Mouse (Mus musculus): ENCODE measurements around the gene Gm30191. TPM values are rescaled to one million over a fixed set of nuclear protein-coding genes. Genes with fewer than 3 reads are reported as not detected.
A peak's percentile ranks its signal among the peaks of the same experiment; 100 is the strongest.
"Not testable (repeated sequence)": the region's sequence is repeated elsewhere in the genome, so short reads cannot be mapped to it uniquely, and the experiment has no call there.

Gm30191 gene
- polyA plus RNA-seq, 2 experiments = not detected

GRCm38 (mm10) chr4:134293061-134293691, 46.4 kb downstream of the Gm30191 start:
- 56% methylated on average over 18 of the region's 18 CpGs for WGBS (ENCODE audit: insufficient replicate concordance)
- no peak for ATAC-seq (ENCODE audit: insufficient read depth)
- Histone ChIP-seq H3K9me3 (ENCODE audit: control insufficient read depth, low read length) (no peaks in the 10 kb centered on the region), H3K27ac (no peak overlapping the region), H3K27me3 (ENCODE audit: control insufficient read depth, insufficient read depth, low read length) (no peaks in the 10 kb centered on the region), H3K4me3 (ENCODE audit: insufficient read depth in 1 of 2, low read depth in 2 of 2, low read length in 2 of 2) (no peak overlapping the region), H3K4me2 (ENCODE audit: low read depth) (no peak overlapping the region), H3K9ac (replicated peaks) (no peak overlapping the region), H3K36me3 (replicated peaks; ENCODE audit: control insufficient read depth, insufficient read depth, low read depth) (no peaks in the 10 kb centered on the region), H3K4me1 (replicated peaks; ENCODE audit: control insufficient read depth in 2 of 2, insufficient read depth in 2 of 2, low read length in 1 of 2) (peaks cover 4 to 8% of the 10 kb centered on the region in 2 experiments)
- no peak for DNase-seq (ENCODE audit: low read depth in 3 of 3, low spot score in 3 of 3)
- no peak for TF ChIP-seq CTCF (IDR thresholded peaks at IDR 0.05; ENCODE audit: low read depth)
- TF ChIP-seq EP300 (IDR thresholded peaks at IDR 0.05; ENCODE audit: low read depth) = no peak

- no peak overlapping the region for H3K9ac ChIP-seq (replicated peaks)
- H3K9me3 ChIP-seq (ENCODE audit: control insufficient read depth, low read length) = no peaks in the 10 kb centered on the region
- H3K4me2 ChIP-seq (ENCODE audit: low read depth) = no peak overlapping the region
- TF ChIP-seq CTCF (IDR thresholded peaks at IDR 0.05; ENCODE audit: low read depth) (no peak), EP300 (IDR thresholded peaks at IDR 0.05; ENCODE audit: low read depth) (no peak)
- no peak overlapping the region for H3K27ac ChIP-seq
- 40% methylated on average over 9 of the region's 9 CpGs for WGBS (ENCODE audit: insufficient replicate concordance)
- no peaks in the 10 kb centered on the region for H3K27me3 ChIP-seq (ENCODE audit: control insufficient read depth, insufficient read depth, low read length)
- ATAC-seq (ENCODE audit: insufficient read depth) (no peak), DNase-seq (ENCODE audit: low read depth in 3 of 3, low spot score in 3 of 3) (no peak)
- H3K4me1 ChIP-seq (replicated peaks; ENCODE audit: control insufficient read depth in 2 of 2, insufficient read depth in 2 of 2, low read length in 1 of 2) = peaks cover 0 to 2% of the 10 kb centered on the region in 2 experiments; a peak in 1 of 4 replicates
- no peaks in the 10 kb centered on the region for H3K36me3 ChIP-seq (replicated peaks; ENCODE audit: control insufficient read depth, insufficient read depth, low read depth)
- no peak overlapping the region for H3K4me3 ChIP-seq (ENCODE audit: insufficient read depth in 1 of 2, low read depth in 2 of 2, low read length in 2 of 2)
These were observed 47.0 kb downstream of the Gm30191 start for GRCm38 (mm10) chr4:134293692-134294163.

GRCm38 (mm10) chr4:134296096-134296495, 49.4 kb downstream of the Gm30191 start:
- not testable (repeated sequence) for H3K27me3 ChIP-seq (ENCODE audit: control insufficient read depth, insufficient read depth, low read length); H3K4me2 ChIP-seq (ENCODE audit: low read depth); H3K9me3 ChIP-seq (ENCODE audit: control insufficient read depth, low read length); H3K9ac ChIP-seq (replicated peaks); DNase-seq (ENCODE audit: low read depth in 3 of 3, low spot score in 3 of 3); H3K36me3 ChIP-seq (replicated peaks; ENCODE audit: control insufficient read depth, insufficient read depth, low read depth); ATAC-seq (ENCODE audit: insufficient read depth); H3K27ac ChIP-seq; H3K4me1 ChIP-seq (replicated peaks; ENCODE audit: control insufficient read depth in 2 of 2, insufficient read depth in 2 of 2, low read length in 1 of 2); H3K4me3 ChIP-seq (ENCODE audit: insufficient read depth in 1 of 2, low read depth in 2 of 2, low read length in 2 of 2)
- WGBS (ENCODE audit: insufficient replicate concordance) = 64% methylated on average over 4 of the region's 4 CpGs

DNA sequence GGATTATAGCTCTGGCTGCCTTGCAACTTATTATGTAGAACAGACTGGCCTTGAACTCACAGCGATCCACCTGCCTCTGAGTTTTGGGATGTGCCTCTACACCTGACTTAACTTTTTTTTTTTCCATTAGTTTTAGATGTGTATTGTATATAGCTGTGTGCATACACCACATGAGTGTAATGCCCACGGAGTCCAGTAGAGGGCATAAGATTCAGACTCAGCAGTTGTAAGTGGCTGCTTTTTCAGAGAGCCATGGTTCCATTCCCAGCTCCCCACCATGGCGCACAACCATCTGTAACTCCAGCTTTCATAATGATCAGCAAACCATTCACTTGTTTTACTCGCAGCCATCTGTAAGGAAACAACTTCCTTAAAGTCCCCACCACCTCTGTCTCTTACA, 49.8 kb downstream of the Gm30191 start:
- WGBS (ENCODE audit: insufficient replicate concordance) = 73% methylated on average over 4 of the region's 4 CpGs
- no peaks in the 10 kb centered on the region for H3K36me3 ChIP-seq (replicated peaks; ENCODE audit: control insufficient read depth, insufficient read depth, low read depth)
- DNase-seq (ENCODE audit: low read depth in 3 of 3, low spot score in 3 of 3) (no peak), ATAC-seq (ENCODE audit: insufficient read depth) (no peak)
- no peak overlapping the region for H3K9ac ChIP-seq (replicated peaks)
- H3K9me3 ChIP-seq (ENCODE audit: control insufficient read depth, low read length) = no peaks in the 10 kb centered on the region
- H3K4me2 ChIP-seq (ENCODE audit: low read depth) = no peak overlapping the region
- H3K4me3 ChIP-seq (ENCODE audit: insufficient read depth in 1 of 2, low read depth in 2 of 2, low read length in 2 of 2) = no peak overlapping the region
- peak; percentile 20; the same call in 1 of the 2 replicates for TF ChIP-seq CTCF (IDR thresholded peaks at IDR 0.05; ENCODE audit: low read depth)
- TF ChIP-seq EP300 (IDR thresholded peaks at IDR 0.05; ENCODE audit: low read depth) = no peak
- no peak overlapping the region for H3K27ac ChIP-seq
- H3K27me3 ChIP-seq (ENCODE audit: control insufficient read depth, insufficient read depth, low read length) = no peaks in the 10 kb centered on the region
- H3K4me1 ChIP-seq (replicated peaks; ENCODE audit: control insufficient read depth in 2 of 2, insufficient read depth in 2 of 2, low read length in 1 of 2) = no peaks in the 10 kb centered on the region

DNA sequence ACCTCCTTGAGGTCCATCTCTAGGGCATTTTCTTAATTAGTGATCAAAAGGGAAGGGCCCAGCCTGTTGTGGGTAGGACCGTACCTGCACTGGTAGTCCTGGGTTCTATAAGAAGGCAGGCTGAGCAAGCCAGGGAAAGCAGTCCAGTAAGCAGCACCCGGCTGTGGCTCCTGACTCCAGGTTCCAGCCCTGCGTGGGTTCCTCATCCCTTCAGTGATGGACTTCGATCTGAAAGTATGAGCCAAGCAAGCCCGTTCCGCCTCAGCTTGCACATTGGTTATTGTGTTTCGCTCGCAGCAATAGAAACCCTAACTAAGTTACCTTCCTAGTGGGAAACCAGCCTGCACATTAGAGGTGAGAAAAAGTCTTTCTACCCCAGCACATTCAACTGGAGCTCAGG, 50.6 kb downstream of the Gm30191 start:
- H3K27ac ChIP-seq = no peak overlapping the region
- no peaks in the 10 kb centered on the region for H3K4me1 ChIP-seq (replicated peaks; ENCODE audit: control insufficient read depth in 2 of 2, insufficient read depth in 2 of 2, low read length in 1 of 2)
- H3K9me3 ChIP-seq (ENCODE audit: control insufficient read depth, low read length) = no peaks in the 10 kb centered on the region
- H3K4me2 ChIP-seq (ENCODE audit: low read depth) = no peak overlapping the region
- H3K9ac ChIP-seq (replicated peaks) = no peak overlapping the region
- no peak for TF ChIP-seq EP300 (IDR thresholded peaks at IDR 0.05; ENCODE audit: low read depth)
- no peak for TF ChIP-seq CTCF (IDR thresholded peaks at IDR 0.05; ENCODE audit: low read depth)
- H3K36me3 ChIP-seq (replicated peaks; ENCODE audit: control insufficient read depth, insufficient read depth, low read depth) = no peaks in the 10 kb centered on the region
- WGBS (ENCODE audit: insufficient replicate concordance) = 78% methylated on average over 8 of the region's 8 CpGs
- DNase-seq (ENCODE audit: low read depth in 3 of 3, low spot score in 3 of 3) (no peak), ATAC-seq (ENCODE audit: insufficient read depth) (no peak)
- H3K4me3 ChIP-seq (ENCODE audit: insufficient read depth in 1 of 2, low read depth in 2 of 2, low read length in 2 of 2) = no peak overlapping the region
- no peaks in the 10 kb centered on the region for H3K27me3 ChIP-seq (ENCODE audit: control insufficient read depth, insufficient read depth, low read length)

Data from liver, embryonic 14.5 days (tissue).